Comparison of ENCODE assay signal across 8 mouse cellular contexts in the genomic region with DNA sequence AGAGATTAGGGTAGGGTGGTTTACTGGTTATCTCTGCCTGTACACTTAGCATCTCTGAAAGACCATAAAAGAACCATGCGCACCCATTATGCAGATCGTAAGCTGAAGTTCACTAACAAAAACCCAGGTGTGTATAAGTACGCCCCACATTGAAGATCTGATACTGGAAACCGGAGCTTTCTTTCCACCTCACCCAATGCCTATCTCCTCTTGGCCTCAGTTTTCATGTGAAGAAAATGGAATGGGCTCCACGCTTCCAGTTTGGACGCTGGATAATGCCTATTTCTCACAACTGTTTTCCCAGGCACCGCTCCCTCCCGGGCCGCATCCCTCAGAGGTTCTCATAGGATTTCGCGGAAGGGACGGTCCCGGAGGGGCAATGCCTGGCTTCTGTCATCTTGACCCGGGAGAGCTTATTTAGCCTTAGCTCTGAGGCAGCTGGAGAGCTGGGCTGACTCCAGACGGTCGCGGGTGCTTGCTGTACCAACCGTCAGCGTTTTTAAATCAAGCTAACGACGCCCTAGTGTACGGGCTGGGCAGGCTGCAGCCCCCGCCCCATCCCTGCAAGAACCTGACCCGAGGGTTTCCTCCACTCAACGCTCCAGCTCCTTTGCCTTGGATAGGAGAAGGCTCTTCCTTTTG. TPM values are rescaled to one million over a fixed set of nuclear protein-coding genes. Genes with fewer than 3 reads are reported as not detected.
DNase-seq lines count a peak whose midpoint lies in the region; ATAC-seq and TF ChIP-seq lines count a peak whose summit lies in the region.

No protein-coding gene starts in this region.

- no peak for TF ChIP-seq CTCF in cerebellum, adult 2 months (IDR thresholded peaks at IDR 0.05; ENCODE audit: borderline replicate concordance, insufficient read depth, low read depth, low read length)

- ATAC-seq in cerebellum, adult (ENCODE audit: insufficient number of reproducible peaks, low FRiP score, low TSS enrichment), result no peak
- ATAC-seq in embryonic facial prominence, embryonic 13.5 days (ENCODE audit: insufficient number of reproducible peaks, insufficient read depth, low FRiP score, low TSS enrichment, low read depth), result no peak
- ATAC-seq in liver, embryonic 12.5 days, result no peak

- WGBS in cerebellum, adult 2 months, result 7% methylated on average over 25 of the region's 25 CpGs
- WGBS in embryonic facial prominence, embryonic 13.5 days, result 2% methylated on average over 25 of the region's 25 CpGs
- WGBS in liver, embryonic 12.5 days (ENCODE audit: insufficient replicate concordance), result 3% methylated on average over 25 of the region's 25 CpGs

- H3K9ac ChIP-seq in embryonic facial prominence, embryonic 13.5 days, result peak overlapping the region; percentile 88
- peak overlapping the region; percentile 53 for H3K9ac ChIP-seq in liver, embryonic 12.5 days

- H3K9me3 ChIP-seq in embryonic facial prominence, embryonic 13.5 days, result no peaks in the 10 kb centered on the region
- H3K9me3 ChIP-seq in liver, embryonic 12.5 days (replicated peaks), result no peaks in the 10 kb centered on the region

- intact Hi-C loops in heart, postnatal 14 days (cut with DNase I), result loop anchor here (1.0 kb wide), 1 partner anchor 70 kb away; no protein-coding TSS in a partner anchor

- TF ChIP-seq POLR2A in cerebellum, adult 2 months (IDR thresholded peaks at IDR 0.05; ENCODE audit: borderline replicate concordance, insufficient read depth, low read length), result no peak

- no peaks in the 10 kb centered on the region for H3K4me1 ChIP-seq in cerebellum, adult 2 months (ENCODE audit: control insufficient read depth, insufficient read depth, low read length)
- peaks cover 19% of the 10 kb centered on the region for H3K4me1 ChIP-seq in embryonic facial prominence, embryonic 13.5 days
- H3K4me1 ChIP-seq in liver, embryonic 12.5 days, result peaks cover 16% of the 10 kb centered on the region; the same call in 1 of the 2 replicates

- H3K27me3 ChIP-seq in cerebellum, adult 2 months (ENCODE audit: control insufficient read depth, insufficient read depth, low read length), result no peaks in the 10 kb centered on the region
- H3K27me3 ChIP-seq in embryonic facial prominence, embryonic 13.5 days, result no peaks in the 10 kb centered on the region; the same call in 1 of the 2 replicates
- H3K27me3 ChIP-seq in liver, embryonic 12.5 days (replicated peaks), result peaks cover 60% of the 10 kb centered on the region
- H3K27me3 ChIP-seq in splenic B cell, adult 2 months (ENCODE audit: control insufficient read depth, insufficient read depth, low read length, poor library complexity, severe bottlenecking), result no peaks in the 10 kb centered on the region

- no peak overlapping the region for H3K27ac ChIP-seq in cerebellum, adult 2 months (ENCODE audit: insufficient read depth, low read length)
- peak overlapping the region; percentile 92 for H3K27ac ChIP-seq in embryonic facial prominence, embryonic 13.5 days
- H3K27ac ChIP-seq in liver, embryonic 12.5 days, result peak overlapping the region; percentile 37; the same call in 1 of the 2 replicates

- H3K4me3 ChIP-seq in cerebellum, adult 2 months (replicated peaks; ENCODE audit: insufficient read depth, low read depth, low read length), result peak overlapping the region; percentile 66
- H3K4me3 ChIP-seq in embryonic facial prominence, embryonic 13.5 days, result peak overlapping the region; percentile 70
- peak overlapping the region; percentile 52 for H3K4me3 ChIP-seq in liver, embryonic 12.5 days

- peak; percentile 35 to 57 for DNase-seq in cerebellum, adult 2 months
- DNase-seq in 3T3-L1 (ENCODE audit: low read depth, low spot score), result peak; percentile 44
- peak; percentile 57 to 66 for DNase-seq in heart, postnatal 14 days
- peak; percentile 17 for DNase-seq in splenic B cell, adult 2 months (ENCODE audit: low read depth, low spot score)
- no peak for DNase-seq in c-Kit-positive CD71-positive TER-119-positive erythroid progenitor cells, embryonic 14.5 days (ENCODE audit: low spot score)

- H3K4me2 ChIP-seq in embryonic facial prominence, embryonic 13.5 days, result peak overlapping the region; percentile 77
- H3K4me2 ChIP-seq in liver, embryonic 12.5 days, result peak overlapping the region; percentile 61

- H3K36me3 ChIP-seq in embryonic facial prominence, embryonic 13.5 days, result 0 out of 2 replicates have a peak, but pooled peaks cover 5% of the 10 kb centered on the region
- no peaks in the 10 kb centered on the region for H3K36me3 ChIP-seq in liver, embryonic 12.5 days
- no peaks in the 10 kb centered on the region for H3K36me3 ChIP-seq in splenic B cell, adult 2 months (ENCODE audit: control insufficient read depth, insufficient read depth, low read length, poor library complexity, severe bottlenecking)

RNA-seq across cellular contexts. Expression of gene Adam19, which starts 1.1 kb away (rescaled TPM):
- 9.8 and 11.4 TPM in 2 replicates for polyA plus RNA-seq in cerebellum, adult 2 months (2012; rRNA removed)
- 9.7 and 10.0 TPM in 2 replicates for polyA plus RNA-seq in embryonic facial prominence, embryonic 13.5 days (2015; fragmentation: Nextera tagmentation; extraction: Ambion mirVana)
- 10 to 100 TPM; 56.8 to 77.7 TPM for total RNA-seq in heart, postnatal 14 days (2021)
- polyA plus RNA-seq in liver, embryonic 12.5 days (2016; fragmentation: Nextera tagmentation; extraction: Ambion mirVana), result 3.6 and 4.5 TPM in 2 replicates

RNA-seq across cellular contexts. Expression of gene Gm12166, which starts 4.8 kb away (rescaled TPM):
- polyA plus RNA-seq in cerebellum, adult 2 months (2012; rRNA removed), result 7.3 and 9.0 TPM in 2 replicates
- polyA plus RNA-seq in embryonic facial prominence, embryonic 13.5 days (2015; fragmentation: Nextera tagmentation; extraction: Ambion mirVana), result 3.1 and 5.8 TPM in 2 replicates
- 1 to 10 TPM; 2.3 to 3.1 TPM for total RNA-seq in heart, postnatal 14 days (2021)
- 4.1 and 5.3 TPM in 2 replicates for polyA plus RNA-seq in liver, embryonic 12.5 days (2016; fragmentation: Nextera tagmentation; extraction: Ambion mirVana)
